Mouse (Mus musculus) stomach, embryonic 15.5 days (tissue): Measurements from ENCODE around the gene Anxa7. TPM values are rescaled to one million over a fixed set of nuclear protein-coding genes. Genes with fewer than 3 reads are reported as not detected.

Experiments used
- ATAC-seq: fragments of 200-750 bp; cut with Nextera tagmentation; 2 replicates; pipeline ENCODE4 v1.8.0; 2017; ENCODE audit warnings: low read depth, moderate number of reproducible peaks, moderate TSS enrichment; ENCODE audit not compliant: insufficient read depth, low FRiP score
- H3K27ac ChIP-seq: fragments of 300-500 bp; sonication (generic); 2 replicates; pipeline ENCODE4 v1.5.1; 2015; ENCODE audit warnings: mild to moderate bottlenecking, inconsistent platforms
- H3K27me3 ChIP-seq: fragments of 300-500 bp; sonication (generic); replicated peaks from 2 replicates; pipeline ENCODE4 v1.6.1; 2015; ENCODE audit warnings: inconsistent platforms
- H3K36me3 ChIP-seq: fragments of 300-500 bp; sonication (generic); 2 replicates; pipeline ENCODE4 v1.6.1; 2015; ENCODE audit warnings: inconsistent platforms
- H3K4me1 ChIP-seq: fragments of 300-500 bp; sonication (generic); 2 replicates; pipeline ENCODE4 v1.6.1; 2015; ENCODE audit warnings: inconsistent platforms
- H3K4me2 ChIP-seq: fragments of 300-500 bp; sonication (generic); 2 replicates; pipeline ENCODE4 v1.6.1; 2015; ENCODE audit warnings: mild to moderate bottlenecking, inconsistent platforms
- H3K4me3 ChIP-seq: fragments of 300-500 bp; sonication (generic); replicated peaks from 2 replicates; pipeline ENCODE4 v1.5.1; 2015; ENCODE audit warnings: inconsistent platforms
- H3K9ac ChIP-seq: fragments of 300-500 bp; sonication (generic); 2 replicates; pipeline ENCODE4 v1.6.1; 2015; ENCODE audit warnings: inconsistent platforms
- H3K9me3 ChIP-seq: fragments of 300-500 bp; sonication (generic); 2 replicates; pipeline ENCODE4 v1.6.1; 2016; ENCODE audit warnings: inconsistent platforms
- WGBS: fragments of 180-500 bp; shearing (Covaris S2); methylation state at CpG from one replicate; pipeline ENCODE4 v1.1.7; 2015; 5-methylcytosine and 5-hydroxymethylcytosine counted together
- polyA plus RNA-seq: library from polyadenylated mRNA; unstranded; fragments of >200 nt; fragmentation: Nextera tagmentation; extraction: Ambion mirVana; gene quantifications from 2 replicates; pipeline ENCODE4 v1.2.1, GENCODE M21; 2015

Anxa7 gene
- polyA plus RNA-seq, 1 experiment from 2014 or later = 59.9 TPM

GRCm38 (mm10) chr14:20431726-20432125 is 48.2 kb downstream of the Anxa7 start:
- Histone ChIP-seq H3K36me3 (no peaks in the 10 kb centered on the region), H3K27ac (no peak overlapping the region), H3K27me3 (no peaks in the 10 kb centered on the region), H3K4me1 (no peaks in the 10 kb centered on the region), H3K4me3 (no peak overlapping the region), H3K9ac (no peak overlapping the region), H3K9me3 (no peaks in the 10 kb centered on the region), H3K4me2 (no peak overlapping the region)
- 71% methylated on average over 6 of the region's 6 CpGs for WGBS
- no peak for ATAC-seq

DNA sequence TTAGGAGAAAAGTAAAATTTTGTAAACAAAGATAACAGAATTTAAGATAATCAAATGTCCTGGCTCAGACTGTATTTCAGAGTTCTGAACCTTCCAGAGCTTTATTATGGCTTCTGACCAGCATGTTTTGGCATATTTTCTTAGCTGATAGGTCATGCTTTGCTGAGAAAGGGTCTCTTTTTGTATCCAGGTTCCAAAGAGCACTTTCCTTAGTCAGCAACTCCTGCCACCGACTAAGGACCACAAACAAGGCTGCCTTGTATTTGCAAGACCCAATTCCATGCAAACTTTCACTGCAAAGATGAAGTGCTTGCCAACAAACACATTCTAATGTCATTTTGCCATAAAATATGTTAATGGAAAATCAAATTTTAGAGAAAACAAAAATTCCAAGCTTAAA is 50.1 kb downstream of the Anxa7 start:
- Histone ChIP-seq H3K27ac (no peak overlapping the region), H3K4me3 (no peak overlapping the region), H3K9ac (no peak overlapping the region), H3K9me3 (no peaks in the 10 kb centered on the region), H3K36me3 (no peaks in the 10 kb centered on the region), H3K4me1 (no peaks in the 10 kb centered on the region), H3K4me2 (no peak overlapping the region), H3K27me3 (no peaks in the 10 kb centered on the region)
- no peak for ATAC-seq
- WGBS = 56% methylated on average over 1 of the region's 1 CpGs

DNA sequence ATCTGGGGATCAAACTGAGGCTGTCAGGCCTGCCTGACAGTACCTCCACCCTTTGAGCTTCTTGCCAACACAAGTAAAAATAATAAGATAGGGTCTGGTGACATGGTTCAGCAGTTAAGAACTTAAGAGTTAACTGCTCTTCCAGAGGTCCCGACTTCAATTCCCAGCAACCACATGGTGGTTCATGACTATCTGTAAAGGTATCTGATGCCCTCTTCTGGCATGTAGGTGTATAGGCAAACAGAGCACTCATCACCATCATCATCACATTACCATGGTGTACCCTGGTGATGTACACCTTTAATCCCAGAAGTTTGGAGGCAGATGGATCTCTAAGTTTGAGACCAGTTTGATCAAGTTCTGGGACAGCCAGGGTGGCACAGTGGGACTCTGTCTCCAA is 51.3 kb downstream of the Anxa7 start:
- H3K4me2 ChIP-seq = no peak overlapping the region
- H3K4me1 ChIP-seq = no peaks in the 10 kb centered on the region
- H3K36me3 ChIP-seq = no peaks in the 10 kb centered on the region
- no peaks in the 10 kb centered on the region for H3K27me3 ChIP-seq
- H3K27ac ChIP-seq = no peak overlapping the region
- 23% methylated on average over 1 of the region's 1 CpGs for WGBS
- H3K4me3 ChIP-seq = no peak overlapping the region
- no peaks in the 10 kb centered on the region for H3K9me3 ChIP-seq
- ATAC-seq = no peak
- H3K9ac ChIP-seq = no peak overlapping the region

- Histone ChIP-seq H3K9ac (no peak overlapping the region), H3K4me3 (no peak overlapping the region), H3K27me3 (no peaks in the 10 kb centered on the region), H3K36me3 (no peaks in the 10 kb centered on the region), H3K27ac (no peak overlapping the region), H3K4me1 (no peaks in the 10 kb centered on the region), H3K9me3 (no peaks in the 10 kb centered on the region), H3K4me2 (no peak overlapping the region)
- WGBS = 87% methylated on average over 6 of the region's 6 CpGs
- ATAC-seq = no peak
Observed at GRCm38 (mm10) chr14:20423046-20423445, 56.9 kb downstream of the Anxa7 start.

GRCm38 (mm10) chr14:20422257-20422656 is 57.7 kb downstream of the Anxa7 start:
- 67% methylated on average over 7 of the region's 7 CpGs for WGBS
- no peak for ATAC-seq
- no peaks in the 10 kb centered on the region for H3K4me1 ChIP-seq

More at GRCm38 (mm10) chr14:20422257-20422656, 57.7 kb downstream of the Anxa7 start:
- no peaks in the 10 kb centered on the region for H3K36me3 ChIP-seq
- no peak overlapping the region for H3K27ac ChIP-seq
- no peaks in the 10 kb centered on the region for H3K9me3 ChIP-seq
- H3K9ac ChIP-seq = no peak overlapping the region
- no peak overlapping the region for H3K4me2 ChIP-seq
- H3K4me3 ChIP-seq = no peak overlapping the region
- no peaks in the 10 kb centered on the region for H3K27me3 ChIP-seq

Other genes starting within 250 kb of the Anxa7 start
- 15.5 and 22.6 TPM in 2 replicates for gene Kcnk16, start 210.9 kb downstream of the Anxa7 start, polyA plus RNA-seq
- 17.8 and 20.3 TPM in 2 replicates for gene Nudt13, start 185.4 kb downstream of the Anxa7 start, polyA plus RNA-seq
- gene Ecd, start 132.0 kb downstream of the Anxa7 start, polyA plus RNA-seq = 46.9 and 47.6 TPM in 2 replicates
- gene Fam149b, start 132.0 kb downstream of the Anxa7 start, polyA plus RNA-seq = 28.6 and 33.1 TPM in 2 replicates
- 143 and 149 TPM in 2 replicates for gene Dnajc9, start 91.2 kb downstream of the Anxa7 start, polyA plus RNA-seq
- gene Mrps16, start 86.5 kb downstream of the Anxa7 start, polyA plus RNA-seq = 85.2 and 90.9 TPM in 2 replicates
- gene Cfap70, start 27.9 kb downstream of the Anxa7 start, polyA plus RNA-seq = 0.27 and 0.63 TPM in 2 replicates
- 0.64 and 0.92 TPM in 2 replicates for gene Mss51, start 16.8 kb upstream of the Anxa7 start, polyA plus RNA-seq
- gene Ppp3cb, start 66.4 kb upstream of the Anxa7 start, polyA plus RNA-seq = 39.9 and 42.4 TPM in 2 replicates
- gene Usp54, start 160.9 kb upstream of the Anxa7 start, polyA plus RNA-seq = 5.5 and 6.3 TPM in 2 replicates
- 0.23 and 0.77 TPM in 2 replicates for gene Myoz1, start 176.4 kb upstream of the Anxa7 start, polyA plus RNA-seq
- gene Synpo2l, start 188.2 kb upstream of the Anxa7 start, polyA plus RNA-seq = 0.45 and 0.88 TPM in 2 replicates
- 81.1 and 90.2 TPM in 2 replicates for gene Sec24c, start 194.2 kb upstream of the Anxa7 start, polyA plus RNA-seq
- 27.1 and 28.5 TPM in 2 replicates for gene Fut11, start 214.8 kb upstream of the Anxa7 start, polyA plus RNA-seq
- gene Chchd1, start 222.9 kb upstream of the Anxa7 start, polyA plus RNA-seq = 192 and 202 TPM in 2 replicates
- 27.3 and 28.0 TPM in 2 replicates for gene Zswim8, start 227.4 kb upstream of the Anxa7 start, polyA plus RNA-seq